Mouse (Mus musculus): ENCODE measurements at regions not wholly inside any gene's neighbourhood (a gene's known extent, or its start where the extent isn't known, plus 50 kb on each side); places are given as distances from the start of the nearest gene placed in this dataset.

- DNase-seq (ENCODE audit: low spot score in 2 of 2), result no peak
These were observed 110.0 kb downstream of the Ccdc71l start for GRCm38 (mm10) chr12:32488578-32488892.

- peak in 1 of 2 experiments; percentile 17 for DNase-seq (ENCODE audit: low spot score in 2 of 2)
These were observed 111.1 kb downstream of the Ccdc71l start for GRCm38 (mm10) chr12:32489415-32490139.

DNA sequence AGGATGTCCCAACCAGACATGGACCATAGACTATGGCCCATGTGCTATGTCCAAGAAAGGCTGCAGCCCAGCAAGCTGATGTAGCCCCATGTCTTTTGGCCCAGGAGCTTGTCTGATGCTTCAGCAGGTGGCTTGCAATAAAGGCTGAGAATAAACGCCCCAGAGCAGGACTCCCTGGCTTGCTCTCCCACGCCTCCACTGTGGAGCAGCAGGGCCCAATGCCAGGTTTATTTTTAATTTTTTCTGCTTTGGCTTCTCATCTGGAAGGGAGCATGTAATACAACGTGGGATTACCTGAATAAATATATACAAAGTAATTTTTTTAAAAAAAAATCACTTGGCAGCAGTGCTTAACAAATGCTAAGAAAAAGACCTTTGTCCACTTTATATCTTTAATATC lies 125.7 kb downstream of the Ccdc71l start:
- peak; percentile 13 to 42 for DNase-seq (ENCODE audit: low spot score in 2 of 2)

DNA sequence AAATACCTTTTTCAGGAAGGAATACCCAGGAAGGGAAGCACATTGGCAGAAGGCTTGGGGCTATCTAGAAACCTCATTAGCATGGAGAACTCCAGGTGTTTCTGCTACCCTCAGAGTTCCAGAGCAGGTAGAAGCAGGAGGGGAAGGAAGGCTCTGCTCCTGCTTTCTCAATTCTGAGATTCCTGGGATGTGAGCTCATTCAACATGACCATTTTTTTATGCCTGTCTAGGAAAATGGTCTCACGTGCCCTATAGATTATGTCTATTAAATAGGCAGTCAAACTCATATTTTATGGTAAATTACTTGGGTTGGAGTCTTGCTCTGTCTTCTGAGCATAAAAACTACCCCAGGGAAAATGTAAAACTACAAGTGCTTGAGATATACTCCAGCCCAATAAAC lies 130.2 kb downstream of the Ccdc71l start:
- no peak for DNase-seq (ENCODE audit: low spot score in 2 of 2)

DNA sequence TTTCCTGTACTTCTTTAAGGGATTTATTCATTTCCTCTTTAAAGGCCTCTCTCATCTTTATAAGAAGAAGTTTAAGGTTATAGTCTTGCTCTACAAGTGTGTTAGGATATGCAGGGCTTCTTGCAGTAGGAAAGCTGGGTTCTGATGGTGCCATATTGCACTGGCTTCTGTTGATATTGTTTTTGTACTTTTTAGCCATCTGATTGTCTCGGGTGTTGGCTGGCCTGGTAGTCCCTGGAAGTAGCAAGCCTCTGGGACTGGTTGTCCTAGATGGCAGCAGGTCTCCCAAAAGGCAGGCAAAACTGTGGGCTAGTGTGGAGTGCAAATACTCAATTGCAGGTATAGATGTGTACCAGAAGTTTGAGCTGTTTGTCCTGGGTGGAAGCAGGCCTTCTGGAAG lies 147.1 kb downstream of the Ccdc71l start:
- DNase-seq (ENCODE audit: low spot score in 2 of 2), result peak; percentile 25 to 60

GRCm38 (mm10) chr12:32531216-32531615 lies 152.7 kb downstream of the Ccdc71l start:
- peak in 1 of 2 experiments; percentile 53 for DNase-seq (ENCODE audit: low spot score in 2 of 2)

- DNase-seq (ENCODE audit: low spot score in 2 of 2), result no peak
These were observed 155.1 kb downstream of the Ccdc71l start for GRCm38 (mm10) chr12:32533641-32534040.

DNA sequence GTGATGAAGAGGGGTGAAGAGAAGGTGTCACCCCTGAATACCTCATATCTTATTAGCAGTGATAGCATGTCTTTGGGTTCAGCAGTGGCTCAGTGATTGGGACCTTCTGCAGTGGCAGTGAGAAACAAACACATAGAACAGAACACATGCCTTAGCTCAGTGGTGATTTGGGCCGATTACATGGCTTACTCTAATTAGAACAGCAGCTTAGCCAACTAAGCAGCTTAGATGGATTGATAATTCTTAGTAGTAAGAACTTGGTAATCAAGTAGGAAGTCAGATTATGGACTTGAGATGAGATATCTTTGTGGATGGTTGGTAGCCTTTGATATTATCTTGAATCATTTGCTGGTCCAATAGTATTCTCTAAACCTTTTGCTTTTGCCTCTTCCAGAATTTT lies 167.0 kb downstream of the Ccdc71l start:
- no peak for DNase-seq (ENCODE audit: low spot score in 2 of 2)

DNA sequence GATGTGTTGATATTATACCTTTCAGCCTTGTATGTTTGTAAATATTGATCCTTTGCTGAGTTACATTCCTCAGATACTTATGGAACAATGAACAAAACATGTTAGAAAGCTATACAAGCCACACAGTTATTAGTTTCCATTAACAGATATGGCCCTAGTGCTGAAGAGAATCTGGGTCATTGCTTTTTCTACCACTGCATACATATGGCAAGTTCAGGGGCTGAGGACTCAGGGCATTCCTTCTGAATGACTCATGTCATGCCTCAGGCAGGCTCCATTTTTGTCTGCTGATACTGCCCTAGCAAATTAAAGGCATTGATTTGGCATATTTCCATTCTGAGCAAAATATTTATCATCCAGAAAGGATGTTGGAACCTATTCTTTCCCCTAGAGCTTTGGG lies 167.9 kb downstream of the Ccdc71l start:
- DNase-seq (ENCODE audit: low spot score in 2 of 2), result no peak

DNA sequence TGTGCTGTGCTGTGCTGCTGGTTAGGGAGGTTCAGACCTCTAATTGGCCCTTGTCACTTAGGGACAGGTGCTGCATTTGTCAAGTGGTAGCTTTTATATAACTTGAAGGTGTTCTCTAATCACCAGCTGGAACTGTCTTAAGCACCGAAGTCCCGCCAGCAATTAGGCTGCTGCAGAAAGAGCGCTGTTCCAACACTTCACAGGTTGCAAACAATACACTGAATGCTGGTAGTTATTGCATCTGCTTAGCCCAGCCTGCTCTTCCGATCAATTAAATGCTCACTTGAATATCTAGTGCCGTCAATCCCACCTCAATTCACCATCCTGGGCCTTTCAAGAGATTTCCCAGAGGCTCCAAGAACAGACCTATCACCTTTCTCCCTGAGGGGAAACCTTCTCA lies 175.3 kb downstream of the Ccdc71l start:
- DNase-seq (ENCODE audit: low spot score in 2 of 2), result no peak

DNA sequence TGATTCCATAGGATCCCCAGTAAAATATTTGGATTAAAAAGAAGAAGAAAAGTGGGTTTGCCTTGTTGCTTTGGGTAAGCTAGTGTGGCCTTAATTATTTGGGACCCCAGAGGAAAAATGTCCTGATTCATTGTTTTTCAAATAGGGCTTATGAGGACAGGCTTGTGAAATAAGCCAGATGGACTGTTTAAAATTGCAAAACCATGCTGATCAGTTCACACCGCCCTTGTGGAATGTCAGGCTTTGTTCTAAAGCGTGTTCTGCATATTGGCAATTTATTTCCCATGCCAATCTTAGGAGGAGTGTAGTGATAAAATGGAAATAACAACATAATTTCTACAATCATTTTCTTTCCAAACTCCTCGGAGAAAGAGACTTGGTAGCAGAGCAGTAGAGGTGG lies 189.3 kb downstream of the Ccdc71l start:
- peak in 1 of 2 experiments; percentile 80 for DNase-seq (ENCODE audit: low spot score in 2 of 2)

- DNase-seq (ENCODE audit: low spot score in 2 of 2), result peak in 1 of 2 experiments; percentile 44
These were observed 202.8 kb downstream of the Ccdc71l start for GRCm38 (mm10) chr12:32581304-32581703.

GRCm38 (mm10) chr12:32602131-32602815 lies 217.1 kb upstream of the Nampt start:
- DNase-seq (ENCODE audit: low spot score in 2 of 2), result peak; percentile 16 to 70

- no peak for DNase-seq (ENCODE audit: low spot score in 2 of 2)
These were observed 214.0 kb upstream of the Nampt start for GRCm38 (mm10) chr12:32605353-32605752.

- no peak for DNase-seq (ENCODE audit: low spot score in 2 of 2)
These were observed 204.3 kb upstream of the Nampt start for GRCm38 (mm10) chr12:32615000-32615399.

- no peak for DNase-seq (ENCODE audit: low spot score in 2 of 2)
These were observed 203.3 kb upstream of the Nampt start for GRCm38 (mm10) chr12:32616086-32616485.

- no peak for DNase-seq (ENCODE audit: low spot score in 2 of 2)
These were observed 202.3 kb upstream of the Nampt start for GRCm38 (mm10) chr12:32617031-32617430.

DNA sequence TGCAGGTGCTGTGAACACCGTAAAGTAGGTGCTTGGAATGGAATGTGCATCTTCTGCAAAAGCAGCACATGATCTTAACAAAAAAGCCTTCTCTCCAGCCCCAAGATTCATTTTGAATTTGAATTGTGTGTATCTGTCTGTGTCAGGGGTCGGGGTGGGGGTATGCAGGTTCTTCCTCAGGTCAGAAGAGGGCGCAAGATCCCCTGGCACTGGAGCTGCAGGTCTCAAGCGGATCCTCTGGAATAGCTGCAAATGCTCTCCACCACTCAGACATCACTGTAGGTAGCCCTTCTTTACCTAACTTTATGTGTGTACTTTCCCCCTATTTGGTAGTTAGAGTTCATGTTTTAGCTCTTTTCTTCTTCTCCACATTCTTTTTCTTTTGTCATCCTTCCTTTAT lies 199.5 kb upstream of the Nampt start:
- no peak for DNase-seq (ENCODE audit: low spot score in 2 of 2)

DNA sequence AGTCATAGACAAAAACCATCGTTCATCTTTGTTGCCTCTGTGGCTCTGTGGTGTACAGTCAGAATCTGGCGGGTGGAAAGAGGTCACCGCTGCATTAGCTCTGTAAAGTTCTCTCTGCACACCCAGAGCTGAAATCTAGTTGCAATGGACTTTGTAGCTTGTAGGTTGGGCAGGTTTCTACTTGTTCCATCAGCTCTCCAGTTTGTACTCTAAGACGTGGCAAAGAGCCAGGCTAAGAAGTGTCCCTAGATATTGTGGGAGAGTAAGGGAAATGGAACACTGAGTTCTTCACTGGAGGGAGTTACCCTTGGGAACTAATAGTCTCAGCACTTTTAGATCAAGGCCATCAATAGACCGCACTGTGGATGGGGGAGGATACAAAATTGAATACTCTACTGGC lies 197.6 kb upstream of the Nampt start:
- DNase-seq (ENCODE audit: low spot score in 2 of 2), result no peak

- DNase-seq (ENCODE audit: low spot score in 2 of 2), result no peak
These were observed 190.8 kb upstream of the Nampt start for GRCm38 (mm10) chr12:32628552-32628951.

DNA sequence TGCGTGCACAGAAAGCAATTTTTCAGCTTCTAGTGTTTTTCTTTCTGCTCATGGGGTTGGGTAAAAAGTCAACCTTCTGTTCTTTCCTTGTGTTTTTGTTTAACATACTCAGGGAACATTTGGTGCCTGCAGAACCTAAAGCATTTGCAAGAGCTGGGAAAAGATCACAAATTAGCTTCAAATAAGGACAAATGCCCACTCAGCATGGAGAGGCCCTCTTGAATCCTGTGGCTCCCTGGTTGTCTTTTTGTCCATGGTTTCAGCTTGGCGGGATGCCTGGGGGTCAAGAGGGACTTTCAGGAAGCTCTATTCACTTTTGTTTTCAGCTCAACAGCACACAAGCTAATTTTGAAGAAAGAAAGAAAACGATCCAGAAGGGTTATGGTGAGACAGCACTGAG lies 186.4 kb upstream of the Nampt start:
- peak in 1 of 2 experiments; percentile 56 for DNase-seq (ENCODE audit: low spot score in 2 of 2)

GRCm38 (mm10) chr12:32635055-32635454 lies 184.3 kb upstream of the Nampt start:
- no peak for DNase-seq (ENCODE audit: low spot score in 2 of 2)
